Mouse (Mus musculus) kidney, adult 2 months (tissue): ENCODE results near the gene 1700030J22Rik.

Experiments used
- CTCF ChIP-seq: fragments of 200-500 bp; conservative IDR thresholded peaks from 2 replicates; pipeline ENCODE4 v1.5.1; 2011; ENCODE audit warnings: low read depth, mild to moderate bottlenecking, control low read depth, low read length, moderate library complexity, mixed read lengths; ENCODE audit not compliant: insufficient read depth, insufficient read length
- POLR2A ChIP-seq: fragments of 200-500 bp; IDR thresholded peaks from one replicate; pipeline ENCODE4 v1.6.1; 2011; ENCODE audit warnings: low read depth, low read length, control low read depth

GRCm38 (mm10) chr8:116993095-116993867 is 14.5 kb upstream of the 1700030J22Rik start, which contains the start of gene Gcsh:
- TF ChIP-seq POLR2A: peak; percentile 89
- no peak for TF ChIP-seq CTCF
